Mouse (Mus musculus) heart, embryonic 10.5 days (tissue): ENCODE results near the gene F2rl2. TPM values are rescaled to one million over a fixed set of nuclear protein-coding genes. Genes with fewer than 3 reads are reported as not detected.

Experiments used
- DNase-seq: peaks from one replicate; pipeline ENCODE4 v3.0.0-alpha.2; 2017; ENCODE audit warnings: low spot score
- H3K27ac ChIP-seq: fragments of 300-500 bp; sonication (generic); 2 replicates; pipeline ENCODE4 v1.5.1; 2016; ENCODE audit warnings: mild to moderate bottlenecking
- H3K27me3 ChIP-seq: fragments of 300-500 bp; sonication (generic); 2 replicates; pipeline ENCODE4 v1.6.1; 2016; ENCODE audit warnings: mild to moderate bottlenecking; ENCODE audit not compliant: poor library complexity, insufficient read depth, severe bottlenecking
- H3K36me3 ChIP-seq: fragments of 300-500 bp; sonication (generic); 2 replicates; pipeline ENCODE4 v1.6.1; 2016; ENCODE audit warnings: mild to moderate bottlenecking, moderate library complexity
- H3K4me1 ChIP-seq: fragments of 300-500 bp; sonication (generic); 2 replicates; pipeline ENCODE4 v1.6.1; 2016; ENCODE audit warnings: mild to moderate bottlenecking
- H3K4me3 ChIP-seq: fragments of 300-500 bp; sonication (generic); 2 replicates; pipeline ENCODE4 v1.5.1; 2016; ENCODE audit warnings: mild to moderate bottlenecking, moderate library complexity
- H3K9me3 ChIP-seq: fragments of 300-500 bp; sonication (generic); 2 replicates; pipeline ENCODE4 v1.6.1; 2016; ENCODE audit warnings: mild to moderate bottlenecking, moderate library complexity
- WGBS: fragments of 180-500 bp; shearing (Covaris S2); methylation state at CpG from one replicate; pipeline ENCODE4 v1.1.7; 2016; 5-methylcytosine and 5-hydroxymethylcytosine counted together
- polyA plus RNA-seq: library from polyadenylated mRNA; unstranded; fragments of >200 nt; fragmentation: Nextera tagmentation; extraction: Ambion mirVana; gene quantifications from 2 replicates; pipeline ENCODE4 v1.2.1, GENCODE M21; 2016

Gene F2rl2
- polyA plus RNA-seq, 1 experiment from 2014 or later, result 4.8 TPM

- no peaks in the 10 kb centered on the region for H3K36me3 ChIP-seq
- 62% methylated on average over 11 of the region's 11 CpGs for whole genome bisulfite sequencing
- H3K4me3 ChIP-seq, result no peak overlapping the region
- H3K27me3 ChIP-seq, result no peaks in the 10 kb centered on the region
- peaks cover 15% of the 10 kb centered on the region; the same call in 1 of the 2 replicates for H3K4me1 ChIP-seq
- no peaks in the 10 kb centered on the region for H3K9me3 ChIP-seq
- H3K27ac ChIP-seq, result no peak overlapping the region
- no peak for DNase-seq
These were observed 50.9 kb downstream of the F2rl2 start for GRCm38 (mm10) chr13:95747541-95747940.

Other genes with a start within 250 kb of the F2rl2 start
- not detected in 2 replicates for gene S100z, start 218.1 kb upstream of the F2rl2 start, polyA plus RNA-seq
- 0.23 TPM in 1 of 2 replicates, not detected in the other for gene F2rl1, start 171.6 kb upstream of the F2rl2 start, polyA plus RNA-seq
- 159 and 166 TPM in 2 replicates for gene F2r, start 78.4 kb upstream of the F2rl2 start, polyA plus RNA-seq
- gene Iqgap2, start 195.1 kb downstream of the F2rl2 start, polyA plus RNA-seq, result 6.2 and 7.8 TPM in 2 replicates